Mouse (Mus musculus) bone marrow, adult 2 months (tissue): ENCODE results near the gene Cryl1. TPM values are rescaled to one million over a fixed set of nuclear protein-coding genes. Genes with fewer than 3 reads are reported as not detected.

Source experiments
- H3K27ac ChIP-seq: fragments of 200-500 bp; 2 replicates; pipeline ENCODE4 v1.5.1; 2012; ENCODE audit warnings: low read depth, mild to moderate bottlenecking, control low read depth, inconsistent platforms, low read length; ENCODE audit not compliant: control insufficient read depth, poor library complexity, insufficient read depth
- H3K4me1 ChIP-seq: fragments of 200-500 bp; 2 replicates; pipeline ENCODE4 v1.6.1; 2011; ENCODE audit warnings: low read length; ENCODE audit not compliant: control insufficient read depth, insufficient read depth
- H3K4me3 ChIP-seq: fragments of 200-500 bp; replicated peaks from 2 replicates; pipeline ENCODE3; 2011; ENCODE audit warnings: mild to moderate bottlenecking, low read depth, low read length, control low read depth; ENCODE audit not compliant: control insufficient read depth
- CTCF ChIP-seq: fragments of 200-500 bp; IDR thresholded peaks from 2 replicates; pipeline ENCODE4 v1.5.1; 2011; ENCODE audit warnings: low read length, control low read depth; ENCODE audit not compliant: control insufficient read depth, insufficient read depth
- POLR2A ChIP-seq: fragments of 200-500 bp; IDR thresholded peaks from 2 replicates; pipeline ENCODE4 v1.6.1; 2011; ENCODE audit warnings: low read depth, mild to moderate bottlenecking, control low read depth, low read length, borderline replicate concordance; ENCODE audit not compliant: control insufficient read depth
- WGBS: fragments of 180-500 bp; shearing (Covaris S2); methylation state at CpG from one replicate; pipeline ENCODE4 v1.1.7; 2018; 5-methylcytosine and 5-hydroxymethylcytosine counted together
- polyA plus RNA-seq: library from polyadenylated mRNA; stranded (reverse); fragments of >200 nt; gene quantifications from 2 replicates; pipeline ENCODE4 v1.2.4, GENCODE M21; 2011; ENCODE audit warnings: low replicate concordance; ENCODE audit not compliant: missing spikeins, insufficient read depth, insufficient read length

Cryl1 gene
- polyA plus RNA-seq, 1 experiment: 8.3 TPM

DNA sequence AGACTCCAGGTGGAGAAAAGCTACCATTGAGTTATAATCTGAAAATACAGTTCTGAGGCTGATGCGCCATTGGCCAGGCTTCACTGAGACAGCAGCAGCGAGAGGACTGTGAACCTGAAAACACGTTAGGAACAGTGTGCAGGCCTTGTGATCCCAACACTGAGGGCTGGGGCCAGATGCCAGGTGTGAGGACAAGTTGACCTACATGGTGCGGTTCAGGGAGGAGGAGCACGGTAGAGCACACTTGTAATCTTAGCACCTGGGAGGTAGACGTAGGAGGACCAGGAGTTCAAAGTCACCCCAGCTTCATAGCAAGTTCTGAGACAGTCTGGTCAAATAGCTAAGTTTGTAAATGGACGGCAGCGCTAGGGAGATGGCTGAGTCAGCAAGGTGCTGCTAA lies 139.0 kb downstream of the Cryl1 start:
- Histone ChIP-seq H3K4me1 (no peaks in the 10 kb centered on the region), H3K27ac (no peak overlapping the region), H3K4me3 (no peak overlapping the region)
- TF ChIP-seq POLR2A (no peak), CTCF (no peak)
- 88% methylated on average over 8 of the region's 8 CpGs for WGBS

DNA sequence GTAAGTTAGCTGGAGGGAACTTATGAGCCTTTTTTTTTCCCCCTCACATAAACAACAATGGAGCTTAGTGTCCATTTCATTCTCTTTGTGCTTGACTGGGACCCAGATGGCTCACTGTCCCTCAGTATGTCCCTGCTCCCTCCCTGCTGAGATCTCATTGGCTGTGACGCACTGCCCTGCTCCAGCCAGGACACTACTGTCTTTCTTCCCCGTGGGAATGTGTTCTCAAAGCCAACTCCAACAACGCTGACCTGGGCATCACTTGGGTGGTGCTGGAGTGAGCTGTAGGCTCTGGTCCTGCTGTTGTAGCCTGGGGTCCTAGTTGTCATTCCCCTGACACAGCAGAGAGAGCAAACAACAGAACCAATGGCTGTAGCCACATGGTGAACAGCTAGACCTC lies 149.7 kb downstream of the Cryl1 start:
- no peaks in the 10 kb centered on the region for H3K4me1 ChIP-seq
- WGBS: 83% methylated on average over 3 of the region's 3 CpGs
- H3K4me3 ChIP-seq: no peak overlapping the region
- H3K27ac ChIP-seq: no peak overlapping the region
- TF ChIP-seq POLR2A (no peak), CTCF (no peak)

DNA sequence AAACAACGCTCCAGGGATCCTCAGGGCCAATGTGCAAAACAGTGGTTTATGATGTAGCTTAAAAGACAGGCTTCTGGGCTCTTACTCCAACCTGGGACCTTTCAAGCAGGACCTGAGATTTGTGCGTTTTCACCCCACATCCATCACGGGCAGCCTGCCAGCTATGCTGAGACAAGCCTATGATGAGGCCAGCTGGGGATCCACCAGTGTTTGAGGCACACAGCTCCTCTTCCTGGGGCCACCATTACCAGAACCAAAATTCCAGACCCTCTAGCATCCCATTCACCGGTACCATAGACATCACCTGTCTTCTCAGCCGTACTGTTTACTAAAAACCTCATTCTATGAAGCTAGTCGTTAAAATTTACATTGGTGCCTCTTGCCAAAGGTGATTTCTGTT lies 151.8 kb downstream of the Cryl1 start:
- Histone ChIP-seq H3K4me1 (no peaks in the 10 kb centered on the region), H3K4me3 (no peak overlapping the region), H3K27ac (no peak overlapping the region)
- no peak for TF ChIP-seq CTCF
- TF ChIP-seq POLR2A: no peak
- WGBS: 72% methylated on average over 6 of the region's 6 CpGs

DNA sequence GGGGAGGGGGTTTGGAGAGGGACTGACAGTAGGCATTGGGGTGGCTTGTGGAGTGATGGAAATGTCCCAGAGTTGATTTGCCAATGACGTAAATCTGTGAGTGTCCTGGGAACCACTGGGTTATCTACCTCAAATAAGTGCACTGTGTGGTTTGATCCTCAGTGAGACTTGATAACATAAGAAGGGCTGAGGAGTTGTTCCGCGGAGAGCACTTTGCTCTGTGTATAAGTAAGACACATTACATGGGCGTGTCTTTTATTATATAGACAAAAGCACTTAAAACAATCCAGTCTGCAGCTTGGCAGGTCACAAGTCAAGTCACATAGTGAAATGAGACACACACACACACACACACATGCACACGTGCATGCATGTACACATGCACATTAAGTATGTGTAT lies 155.4 kb downstream of the Cryl1 start:
- TF ChIP-seq POLR2A: no peak
- TF ChIP-seq CTCF: no peak
- Histone ChIP-seq H3K4me1 (no peaks in the 10 kb centered on the region), H3K4me3 (no peak overlapping the region), H3K27ac (no peak overlapping the region)
- WGBS: 81% methylated on average over 5 of the region's 5 CpGs

DNA sequence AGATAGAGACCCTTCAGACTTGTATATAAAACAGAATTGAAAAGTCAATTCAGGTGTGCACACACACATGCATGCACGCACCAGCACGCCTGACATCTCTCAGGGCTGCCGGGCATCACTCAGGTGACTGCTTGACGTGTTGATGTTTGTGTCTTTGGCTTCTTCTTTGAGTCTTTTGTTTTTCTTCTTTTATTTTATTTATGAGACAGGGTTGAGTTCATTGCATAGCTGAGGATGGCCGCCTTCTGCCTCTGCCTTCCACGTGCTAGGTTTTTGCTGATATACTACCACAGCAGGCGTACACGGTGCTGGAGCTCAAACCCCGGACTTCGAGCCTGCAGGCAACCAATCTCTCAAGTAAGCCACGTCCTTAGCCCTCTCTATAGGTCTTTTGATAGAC lies 163.1 kb downstream of the Cryl1 start:
- TF ChIP-seq POLR2A (no peak), CTCF (no peak)
- Histone ChIP-seq H3K27ac (no peak overlapping the region), H3K4me1 (no peaks in the 10 kb centered on the region), H3K4me3 (no peak overlapping the region)
- 79% methylated on average over 11 of the region's 11 CpGs for WGBS

DNA sequence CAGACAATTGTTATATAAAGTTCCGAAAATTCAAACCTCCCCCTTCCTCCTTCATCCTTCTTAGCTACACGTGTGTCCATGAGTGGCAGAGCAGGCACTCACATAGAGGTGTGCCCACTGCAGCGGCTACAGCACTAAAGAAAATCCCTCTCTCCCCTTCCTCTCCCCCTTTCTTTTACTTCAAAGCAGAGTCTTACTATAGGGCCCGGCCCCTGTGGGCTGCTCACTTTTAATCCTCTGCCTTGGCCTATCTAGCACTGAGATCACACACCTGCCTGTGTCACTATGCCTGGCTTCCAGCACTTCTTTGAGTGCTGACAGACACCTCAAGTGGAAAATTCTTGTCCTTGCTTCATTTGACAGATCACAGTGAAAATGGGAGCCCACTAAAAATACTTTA lies 163.6 kb downstream of the Cryl1 start:
- H3K4me3 ChIP-seq: no peak overlapping the region
- WGBS: 49% methylated on average over 4 of the region's 4 CpGs
- no peaks in the 10 kb centered on the region for H3K4me1 ChIP-seq
- H3K27ac ChIP-seq: no peak overlapping the region
- TF ChIP-seq CTCF (no peak), POLR2A (no peak)

DNA sequence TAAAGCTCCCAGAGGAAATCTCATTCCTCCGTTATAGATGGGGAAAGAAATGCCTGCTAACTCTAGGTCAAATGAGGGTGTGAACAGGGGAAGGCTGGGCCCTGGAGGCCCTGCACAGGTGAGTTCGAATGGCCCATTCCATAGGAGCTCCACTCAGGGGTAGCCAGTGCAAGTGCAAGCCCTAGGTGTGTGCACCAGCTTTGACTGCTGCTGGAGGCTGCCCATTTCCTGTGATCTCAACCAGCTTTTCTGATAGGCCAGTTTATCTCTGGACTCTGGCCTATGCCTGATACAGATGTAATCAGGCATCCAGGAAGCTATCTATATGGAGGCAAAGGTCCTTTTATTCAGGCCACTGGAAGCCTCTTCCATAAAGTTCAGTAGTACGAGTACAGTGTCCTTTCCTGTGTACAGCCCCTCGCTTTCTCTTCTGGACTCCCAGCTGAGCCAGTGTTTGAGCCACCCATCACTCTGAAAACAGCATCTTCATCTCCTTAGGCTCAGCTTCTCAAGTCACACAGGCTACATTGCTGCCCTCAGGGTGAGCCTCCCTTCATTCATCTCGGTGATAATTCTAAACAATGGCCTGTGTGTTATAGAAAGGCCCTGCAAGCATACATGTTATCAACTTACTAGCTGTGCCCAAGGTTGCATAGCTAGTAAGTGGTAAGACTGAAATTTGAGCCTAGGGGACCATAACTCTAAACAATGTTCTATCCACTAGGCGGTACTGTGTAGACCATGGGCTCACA lies 167.9 kb downstream of the Cryl1 start:
- Histone ChIP-seq H3K27ac (no peak overlapping the region), H3K4me3 (no peak overlapping the region), H3K4me1 (no peaks in the 10 kb centered on the region)
- TF ChIP-seq POLR2A (no peak), CTCF (no peak)
- 77% methylated on average over 6 of the region's 6 CpGs for WGBS

Other genes with a start within 250 kb of the Cryl1 start
- 0.99 and 3.9 TPM in 2 replicates for gene Ift88, start 25.5 kb upstream of the Cryl1 start, polyA plus RNA-seq
- 2.0 and 2.4 TPM in 2 replicates for gene Il17d, start 126.2 kb upstream of the Cryl1 start, polyA plus RNA-seq
- 6.0 and 7.6 TPM in 2 replicates for gene Eef1akmt1, start 173.1 kb upstream of the Cryl1 start, polyA plus RNA-seq